Mouse (Mus musculus) spleen, adult 2 months (tissue): ENCODE data around the gene Zfp990. TPM values are rescaled to one million over a fixed set of nuclear protein-coding genes. Genes with fewer than 3 reads are reported as not detected.
"Not testable (repeated sequence)": the region's sequence is repeated elsewhere in the genome, so short reads cannot be mapped to it uniquely, and the experiment has no call there.

Experiments
- DNase-seq, 2 experiments: peaks; one replicate each; pipeline versions ENCODE4 v3.0.0 to v3.0.0-alpha.2; 2012 to 2021; ENCODE audit warnings: low spot score in 2 of 2, low read depth in 1 of 2
- H3K27ac ChIP-seq: fragments of 200-500 bp; 2 replicates; pipeline ENCODE4 v1.5.1; 2012; ENCODE audit warnings: low read length, inconsistent platforms; ENCODE audit not compliant: insufficient read depth
- H3K27me3 ChIP-seq: fragments of 200-500 bp; 2 replicates; pipeline ENCODE4 v1.6.1; 2012; ENCODE audit warnings: mild to moderate bottlenecking, moderate library complexity, low read length, inconsistent platforms; ENCODE audit not compliant: control insufficient read depth, insufficient read depth
- H3K36me3 ChIP-seq: fragments of 200-500 bp; 2 replicates; pipeline ENCODE4 v1.6.1; 2012; ENCODE audit warnings: mild to moderate bottlenecking, low read length, inconsistent platforms; ENCODE audit not compliant: control insufficient read depth, insufficient read depth
- H3K4me1 ChIP-seq: fragments of 200-500 bp; 2 replicates; pipeline ENCODE4 v1.6.1; 2011; ENCODE audit warnings: inconsistent platforms; ENCODE audit not compliant: control insufficient read depth, insufficient read depth, insufficient read length
- H3K4me3 ChIP-seq: fragments of 200-500 bp; 2 replicates; pipeline ENCODE4 v1.5.1; 2011; ENCODE audit warnings: mild to moderate bottlenecking, inconsistent platforms; ENCODE audit not compliant: insufficient read depth, insufficient read length; ENCODE audit errors: extremely low read depth
- CTCF ChIP-seq: fragments of 200-500 bp; IDR thresholded peaks from 2 replicates; pipeline ENCODE4 v1.5.1; 2011; ENCODE audit warnings: mild to moderate bottlenecking, inconsistent platforms; ENCODE audit not compliant: insufficient read depth, insufficient read length, insufficient replicate concordance; ENCODE audit errors: extremely low read depth
- POLR2A ChIP-seq: fragments of 200-500 bp; IDR thresholded peaks from 2 replicates; pipeline ENCODE4 v1.6.1; 2011; ENCODE audit warnings: low read depth, low read length, inconsistent platforms
- WGBS: fragments of 180-500 bp; shearing (Covaris S2); methylation state at CpG from one replicate; pipeline ENCODE4 v1.1.7; 2018; 5-methylcytosine and 5-hydroxymethylcytosine counted together
- polyA plus RNA-seq: library from polyadenylated mRNA; depleted of rRNA; stranded (reverse); fragments of >200 nt; gene quantifications from 2 replicates; pipeline ENCODE4 v1.2.3, GENCODE M21; 2012

Gene Zfp990
- polyA plus RNA-seq, 1 experiment: 0.23 TPM

DNA sequence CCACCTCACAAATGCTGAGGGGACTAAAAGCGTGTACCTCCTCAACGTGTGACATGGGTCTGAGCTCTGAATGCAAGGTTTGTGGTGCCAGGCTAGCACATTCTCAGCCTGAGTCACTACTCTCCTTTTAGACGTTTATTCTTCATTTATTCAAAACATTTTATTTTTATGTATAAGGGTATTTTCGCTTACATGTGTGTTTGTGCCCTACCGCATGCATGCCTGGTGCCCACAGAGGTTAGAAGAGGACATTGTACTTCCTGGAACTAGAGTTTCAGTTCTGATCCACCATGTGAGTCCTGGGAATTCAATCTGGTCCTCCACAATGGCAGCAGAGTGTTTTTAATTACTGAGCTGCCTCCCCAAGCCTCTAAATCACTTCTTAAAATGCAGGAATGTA lies 33.3 kb downstream of the Zfp990 start:
- not testable (repeated sequence) for DNase-seq
- 79% methylated on average over 5 of the region's 5 CpGs for WGBS

GRCm38 (mm10) chr4:145545106-145545505 lies 34.5 kb downstream of the Zfp990 start:
- H3K27ac ChIP-seq, H3K27me3 ChIP-seq, H3K4me3 ChIP-seq, H3K36me3 ChIP-seq, H3K4me1 ChIP-seq, DNase-seq: not testable (repeated sequence)
- WGBS: 26% methylated on average over 2 of the region's 2 CpGs

More for the DNA sequence above, 33.3 kb downstream of the Zfp990 start:
- not testable (repeated sequence) for H3K4me3 ChIP-seq, H3K27me3 ChIP-seq, H3K4me1 ChIP-seq, H3K27ac ChIP-seq, H3K36me3 ChIP-seq

DNA sequence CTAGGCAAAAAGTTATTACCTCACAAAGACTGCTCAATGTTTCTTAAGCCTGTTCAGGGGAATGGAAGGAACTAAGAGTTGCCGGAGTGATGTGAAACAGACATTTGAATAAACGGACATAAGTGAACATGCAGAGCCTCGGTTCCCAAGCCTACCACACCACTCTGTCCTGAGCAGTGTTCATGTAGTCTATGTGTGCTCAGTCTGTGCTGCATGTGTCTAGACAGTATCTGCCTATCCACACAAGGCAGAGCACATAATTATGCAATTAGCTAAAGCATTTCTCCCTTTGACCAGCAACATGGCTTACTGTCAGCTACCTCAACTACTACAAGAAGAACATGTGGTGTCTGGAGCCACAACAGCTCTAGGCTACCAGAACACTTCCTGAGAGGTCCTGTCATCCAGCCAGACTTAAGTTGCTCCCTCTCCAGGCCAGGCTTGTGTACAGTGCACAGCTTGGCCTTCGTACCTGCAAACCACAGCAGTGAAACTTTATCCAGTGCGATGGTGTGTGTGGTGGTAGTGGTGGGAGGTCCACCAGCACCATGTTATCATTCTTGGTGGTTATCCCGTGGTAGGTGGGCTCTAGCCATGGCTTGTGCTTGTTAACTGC lies 35.3 kb downstream of the Zfp990 start:
- WGBS: 77% methylated on average over 6 of the region's 6 CpGs
- H3K27ac ChIP-seq, H3K4me1 ChIP-seq, DNase-seq, H3K27me3 ChIP-seq, H3K36me3 ChIP-seq, H3K4me3 ChIP-seq: not testable (repeated sequence)

- H3K36me3 ChIP-seq, DNase-seq, H3K4me3 ChIP-seq, H3K4me1 ChIP-seq, H3K27me3 ChIP-seq, H3K27ac ChIP-seq: not testable (repeated sequence)
- 90% methylated on average over 3 of the region's 3 CpGs for WGBS
Measured at GRCm38 (mm10) chr4:145546477-145546876, 35.9 kb downstream of the Zfp990 start.

- Histone ChIP-seq H3K27me3 (0 out of 2 replicates have a peak, but pooled peaks cover 2% of the 10 kb centered on the region), H3K36me3 (no peaks in the 10 kb centered on the region), H3K4me1 (no peaks in the 10 kb centered on the region), H3K4me3 (no peak overlapping the region), H3K27ac (no peak overlapping the region)
- DNase-seq: no peak
- no peak for TF ChIP-seq POLR2A
- 89% methylated on average over 1 of the region's 1 CpGs for WGBS
Measured at GRCm38 (mm10) chr4:145556680-145557079, 46.1 kb downstream of the Zfp990 start.

GRCm38 (mm10) chr4:145559505-145560099 lies 49.0 kb downstream of the Zfp990 start:
- H3K4me1 ChIP-seq: no peaks in the 10 kb centered on the region
- DNase-seq: no peak
- no peaks in the 10 kb centered on the region for H3K36me3 ChIP-seq
- H3K27me3 ChIP-seq: 0 out of 2 replicates have a peak, but pooled peaks cover 2% of the 10 kb centered on the region
- no peak overlapping the region for H3K4me3 ChIP-seq
- TF ChIP-seq CTCF: no peak
- TF ChIP-seq POLR2A: no peak
- 41% methylated on average over 3 of the region's 3 CpGs for WGBS
- no peak overlapping the region for H3K27ac ChIP-seq

DNA sequence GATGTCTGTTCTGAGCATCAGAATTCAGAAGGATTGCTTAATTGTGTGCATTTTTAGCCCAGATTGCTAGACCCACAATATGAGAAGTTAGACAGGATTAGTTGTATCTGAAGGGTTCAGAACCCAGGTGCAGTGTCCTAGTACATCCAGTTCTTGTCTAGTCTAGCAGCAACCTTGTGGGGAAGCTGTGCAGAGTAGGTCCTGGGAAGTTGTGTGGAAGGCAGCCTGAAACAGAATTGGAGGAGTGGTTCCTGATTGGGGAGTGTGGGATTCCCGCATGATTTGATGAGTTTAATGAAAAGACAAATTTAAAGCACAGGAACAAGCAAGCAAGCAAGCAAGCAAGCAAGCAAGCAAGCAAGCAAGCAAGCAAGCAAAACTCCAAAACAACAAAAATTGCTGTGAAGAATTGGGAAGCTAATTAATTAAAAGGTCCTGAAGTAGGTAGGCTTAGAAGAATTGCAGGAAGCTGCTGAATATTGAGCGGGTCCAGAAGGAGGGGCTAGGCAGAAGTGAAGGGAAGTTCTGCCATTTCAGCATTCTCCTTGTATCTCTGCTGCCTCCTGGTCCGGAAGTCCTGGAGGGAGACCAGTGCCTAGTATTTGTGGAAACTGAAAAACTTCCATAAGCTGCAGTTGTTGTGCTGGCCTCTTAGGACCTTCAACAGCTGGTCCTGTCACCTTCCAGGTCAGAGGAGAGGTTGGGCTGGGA lies 53.7 kb downstream of the Zfp990 start:
- Histone ChIP-seq H3K36me3 (no peaks in the 10 kb centered on the region), H3K27ac (no peak overlapping the region), H3K27me3 (no peaks in the 10 kb centered on the region), H3K4me1 (no peaks in the 10 kb centered on the region), H3K4me3 (no peak overlapping the region)
- DNase-seq: no peak
- TF ChIP-seq CTCF (no peak), POLR2A (no peak)
- WGBS: 74% methylated on average over 3 of the region's 3 CpGs

DNA sequence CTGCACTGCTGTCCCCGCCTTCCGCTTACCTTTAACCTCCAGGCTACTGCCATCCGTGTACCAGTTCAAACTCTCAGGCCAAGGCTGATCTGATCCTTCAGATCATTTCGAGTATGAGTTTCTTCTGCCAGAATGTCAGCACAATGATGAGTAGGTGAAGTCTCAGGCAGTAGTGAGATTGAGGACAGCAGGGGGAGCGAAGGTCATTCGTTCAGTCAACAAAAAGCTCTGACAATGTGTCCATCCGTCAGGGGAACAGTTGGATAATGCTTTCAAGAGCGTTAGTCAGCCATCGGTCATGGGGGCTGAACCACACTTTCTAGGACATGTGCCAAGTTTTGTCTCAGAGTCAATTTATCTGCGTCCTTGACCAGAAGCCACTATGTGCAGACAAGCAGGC lies 59.9 kb downstream of the Zfp990 start:
- H3K27me3 ChIP-seq, H3K4me1 ChIP-seq, DNase-seq, H3K36me3 ChIP-seq, H3K4me3 ChIP-seq, H3K27ac ChIP-seq: not testable (repeated sequence)
- WGBS: 77% methylated on average over 8 of the region's 10 CpGs

DNA sequence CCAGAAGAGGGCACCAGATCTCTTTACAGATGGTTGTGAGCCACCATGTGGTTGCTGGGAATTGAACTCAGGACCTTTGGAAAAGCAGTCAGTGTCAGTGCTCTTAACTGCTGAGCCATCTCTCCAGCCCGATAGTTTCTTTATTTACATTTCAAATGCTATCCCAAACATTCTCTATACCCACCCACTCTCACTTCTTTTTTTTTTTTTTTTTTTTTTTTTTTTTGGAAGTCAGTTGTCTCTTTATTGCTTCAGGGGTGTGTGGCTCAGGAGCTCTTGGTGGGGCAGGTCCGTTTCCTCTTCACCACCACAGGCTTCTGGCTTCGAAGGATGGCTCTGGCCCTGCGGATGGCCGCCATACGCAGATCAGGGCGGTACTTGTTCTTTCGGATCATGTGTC lies 66.1 kb downstream of the Zfp990 start:
- not testable (repeated sequence) for H3K4me1 ChIP-seq, DNase-seq, H3K27me3 ChIP-seq, H3K4me3 ChIP-seq, H3K36me3 ChIP-seq, H3K27ac ChIP-seq
- 93% methylated on average over 8 of the region's 8 CpGs for WGBS

GRCm38 (mm10) chr4:145580333-145580732 lies 69.8 kb downstream of the Zfp990 start:
- not testable (repeated sequence) for H3K4me1 ChIP-seq, H3K36me3 ChIP-seq, DNase-seq, H3K27ac ChIP-seq, H3K4me3 ChIP-seq, H3K27me3 ChIP-seq
- WGBS: 83% methylated on average over 1 of the region's 1 CpGs
